Mouse (Mus musculus) stomach, postnatal 0 days (tissue): ENCODE measurements around the gene Ssbp3.

Experiments
- CTCF ChIP-seq: IDR thresholded peaks from 2 replicates; pipeline ENCODE4 v1.5.1; 2016; ENCODE audit warnings: antibody characterized with exemption, low read depth, mild to moderate bottlenecking, moderate library complexity
- EP300 ChIP-seq: optimal IDR thresholded peaks from 2 replicates; pipeline ENCODE3; 2016; ENCODE audit warnings: antibody characterized with exemption

GRCm38 (mm10) chr4:106926401-106926800 is 15.9 kb downstream of the Ssbp3 start:
- TF ChIP-seq CTCF (no peak), EP300 (no peak)
